Mouse (Mus musculus) kidney, adult 11 months (tissue): ENCODE measurements around the gene Oma1.

Experiments
- DNase-seq: peaks from one replicate; pipeline ENCODE4 v3.0.0; 2022

Gene Oma1

GRCm38 (mm10) chr4:103313587-103314525 is at the start of gene Oma1:
Gene Oma1 (plus strand): TSS chr4:103313812.
- DNase-seq: peak; percentile 97

- no peak for DNase-seq
Observed at GRCm38 (mm10) chr4:103263812-103264396, 49.7 kb upstream of the Oma1 start.

GRCm38 (mm10) chr4:103265166-103265565 is 48.4 kb upstream of the Oma1 start:
- DNase-seq: no peak

- no peak for DNase-seq
Observed at GRCm38 (mm10) chr4:103269336-103269735, 44.3 kb upstream of the Oma1 start.

GRCm38 (mm10) chr4:103273021-103273420 is 40.6 kb upstream of the Oma1 start:
- DNase-seq: no peak

GRCm38 (mm10) chr4:103288342-103288741 is 25.3 kb upstream of the Oma1 start:
- DNase-seq: no peak

GRCm38 (mm10) chr4:103290763-103291162 is 22.8 kb upstream of the Oma1 start, which contains the start of gene 4921539E11Rik:
Gene 4921539E11Rik (minus strand): TSS chr4:103290863.
- no peak for DNase-seq

- no peak for DNase-seq
Observed at GRCm38 (mm10) chr4:103299342-103299741, 14.3 kb upstream of the Oma1 start.

GRCm38 (mm10) chr4:103303851-103304250 is 9.8 kb upstream of the Oma1 start:
- DNase-seq: no peak

GRCm38 (mm10) chr4:103314526-103314910 is 906 bp downstream of the Oma1 start:
- DNase-seq: no peak

- no peak for DNase-seq
Observed at GRCm38 (mm10) chr4:103315861-103316260, 2.2 kb downstream of the Oma1 start.

- no peak for DNase-seq
Observed at GRCm38 (mm10) chr4:103321461-103321860, 7.8 kb downstream of the Oma1 start.

GRCm38 (mm10) chr4:103324688-103325451 is 11.3 kb downstream of the Oma1 start:
- DNase-seq: no peak

- peak; percentile 68 for DNase-seq
Observed at GRCm38 (mm10) chr4:103326994-103327393, 13.4 kb downstream of the Oma1 start.

GRCm38 (mm10) chr4:103329348-103329747 is 15.7 kb downstream of the Oma1 start:
- DNase-seq: no peak

GRCm38 (mm10) chr4:103335134-103335533 is 21.5 kb downstream of the Oma1 start:
- DNase-seq: no peak

GRCm38 (mm10) chr4:103340726-103341125 is 27.1 kb downstream of the Oma1 start:
- DNase-seq: no peak

GRCm38 (mm10) chr4:103341620-103342019 is 28.0 kb downstream of the Oma1 start:
- no peak for DNase-seq

- DNase-seq: no peak
Observed at GRCm38 (mm10) chr4:103346058-103346457, 32.4 kb downstream of the Oma1 start.

- DNase-seq: peak; percentile 66
Observed at GRCm38 (mm10) chr4:103346849-103347248, 33.2 kb downstream of the Oma1 start.

- DNase-seq: no peak
Observed at GRCm38 (mm10) chr4:103349219-103349618, 35.6 kb downstream of the Oma1 start.

- no peak for DNase-seq
Observed at GRCm38 (mm10) chr4:103352926-103353325, 39.3 kb downstream of the Oma1 start.

GRCm38 (mm10) chr4:103357457-103357856 is 43.8 kb downstream of the Oma1 start:
- no peak for DNase-seq
